Mouse (Mus musculus) lung, postnatal 0 days (tissue): Measurements from ENCODE around the gene Olfr493. TPM values are rescaled to one million over a fixed set of nuclear protein-coding genes. Genes with fewer than 3 reads are reported as not detected.

Experiments
- ATAC-seq: fragments of 200-750 bp; cut with Nextera tagmentation; 2 replicates; pipeline ENCODE4 v1.8.0; 2017; ENCODE audit warnings: moderate library complexity
- DNase-seq: peaks from one replicate; pipeline ENCODE4 v3.0.0-alpha.2; 2016; ENCODE audit warnings: low spot score
- H3K27ac ChIP-seq: fragments of 300-500 bp; sonication (generic); 2 replicates; pipeline ENCODE4 v1.5.1; 2014; ENCODE audit warnings: antibody characterized with exemption, mild to moderate bottlenecking, low read length, mixed read lengths
- H3K27me3 ChIP-seq: fragments of 300-500 bp; sonication (generic); replicated peaks from 2 replicates; pipeline ENCODE4 v1.6.1; 2014; ENCODE audit warnings: low read length, mixed read lengths; ENCODE audit not compliant: insufficient read depth
- H3K36me3 ChIP-seq: fragments of 300-500 bp; sonication (generic); 2 replicates; pipeline ENCODE4 v1.6.1; 2014; ENCODE audit warnings: low read length, mixed read lengths; ENCODE audit not compliant: insufficient read depth
- H3K4me1 ChIP-seq: fragments of 300-500 bp; sonication (generic); 2 replicates; pipeline ENCODE4 v1.6.1; 2014; ENCODE audit warnings: antibody characterized with exemption, low read depth, low read length, mixed read lengths; ENCODE audit not compliant: insufficient read depth
- H3K4me2 ChIP-seq: fragments of 300-500 bp; sonication (generic); replicated peaks from 2 replicates; pipeline ENCODE4 v1.6.1; 2014; ENCODE audit warnings: low read depth, mild to moderate bottlenecking, low read length, moderate library complexity, mixed read lengths
- H3K4me3 ChIP-seq: fragments of 300-500 bp; sonication (generic); 2 replicates; pipeline ENCODE4 v1.5.1; 2014; ENCODE audit warnings: low read depth, low read length
- H3K9ac ChIP-seq: fragments of 300-500 bp; sonication (generic); replicated peaks from 2 replicates; pipeline ENCODE4 v1.6.1; 2014; ENCODE audit warnings: low read depth, mild to moderate bottlenecking
- H3K9me3 ChIP-seq: fragments of 300-500 bp; sonication (generic); 2 replicates; pipeline ENCODE4 v1.6.1; 2016; ENCODE audit warnings: low read length, mixed read lengths
- CTCF ChIP-seq: IDR thresholded peaks from 2 replicates; pipeline ENCODE4 v1.5.1; 2016; ENCODE audit warnings: antibody characterized with exemption, mild to moderate bottlenecking
- EP300 ChIP-seq: IDR thresholded peaks from 2 replicates; pipeline ENCODE4 v1.6.1; 2016; ENCODE audit warnings: antibody characterized with exemption, mild to moderate bottlenecking, control low read depth
- WGBS: fragments of 180-500 bp; shearing (Covaris S2); extraction: QIAGEN DNeasy Blood & Tissue Kit; methylation state at CpG from one replicate; pipeline ENCODE4 v1.1.7; 2014; 5-methylcytosine and 5-hydroxymethylcytosine counted together
- polyA plus RNA-seq: library from polyadenylated mRNA; unstranded; fragments of >200 nt; fragmentation: Nextera tagmentation; extraction: Ambion mirVana; gene quantifications from 2 replicates; pipeline ENCODE4 v1.2.1, GENCODE M21; 2015

The Olfr493 gene
- polyA plus RNA-seq = not detected in 2 replicates

DNA sequence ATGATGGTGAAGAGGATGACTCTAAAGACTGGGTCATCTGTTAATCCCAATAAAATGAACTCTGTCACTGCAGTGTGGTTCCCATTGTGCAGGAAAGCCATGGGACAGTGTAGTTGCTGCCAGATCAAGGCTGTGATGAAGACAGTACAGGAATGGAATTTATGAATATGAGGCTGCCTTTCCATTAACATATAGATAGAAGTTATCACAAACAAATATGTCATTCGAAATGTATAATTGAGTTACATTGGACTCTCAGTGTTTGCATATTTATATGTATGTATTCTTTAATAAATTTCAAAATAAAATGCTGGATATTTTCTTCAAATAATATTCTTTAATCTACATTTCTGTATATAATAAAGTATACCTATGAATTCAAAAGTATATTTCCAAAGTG lies at the start of gene Olfr493:
Gene Olfr493 (minus strand): TSS at position 101 of the 400 bp plus-strand sequence.
- Histone ChIP-seq H3K27ac (no peak within 1 kb of the TSS), H3K36me3 (no peaks in the 10 kb centered on the region), H3K27me3 (no peaks in the 10 kb centered on the region), H3K4me1 (no peaks in the 10 kb centered on the region), H3K9ac (no peak within 1 kb of the TSS), H3K9me3 (no peaks in the 10 kb centered on the region), H3K4me3 (no peak within 1 kb of the TSS), H3K4me2 (no peak within 1 kb of the TSS)
- WGBS = 50% methylated on average over 1 of the region's 1 CpGs
- ATAC-seq (no peak), DNase-seq (no peak)
- no peak for TF ChIP-seq CTCF
- TF ChIP-seq EP300 = no peak

DNA sequence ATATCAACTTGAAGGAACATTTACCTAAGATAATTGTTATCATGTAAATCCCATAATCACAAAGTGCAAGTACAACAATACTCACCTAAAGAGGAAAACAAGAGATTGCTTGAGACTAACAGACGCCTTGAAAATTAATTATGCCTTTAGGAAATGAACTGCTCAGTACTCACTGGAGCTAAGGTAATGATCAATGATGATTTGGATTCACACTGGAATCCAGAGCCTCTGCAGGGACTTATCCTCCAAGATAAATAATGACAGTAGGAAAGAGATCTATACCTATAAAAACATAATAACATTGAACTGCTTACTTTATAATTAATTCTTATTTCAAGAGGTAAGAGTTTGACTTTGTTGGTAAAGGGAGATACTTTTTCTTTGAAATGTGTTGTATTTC lies 46.1 kb upstream of the Olfr493 start, which contains the start of gene Olfr495:
Gene Olfr495 (plus strand): TSS at position 301 of the 400 bp plus-strand sequence.
- H3K9me3 ChIP-seq = no peaks in the 10 kb centered on the region
- ATAC-seq (no peak), DNase-seq (no peak)
- no peaks in the 10 kb centered on the region for H3K27me3 ChIP-seq
- no peak within 1 kb of the TSS for H3K4me2 ChIP-seq
- H3K36me3 ChIP-seq = no peaks in the 10 kb centered on the region
- H3K27ac ChIP-seq = no peak within 1 kb of the TSS
- H3K4me3 ChIP-seq = no peak within 1 kb of the TSS
- no peaks in the 10 kb centered on the region for H3K4me1 ChIP-seq
- 70% methylated on average over 1 of the region's 1 CpGs for WGBS
- TF ChIP-seq CTCF (no peak), EP300 (no peak)
- H3K9ac ChIP-seq = no peak within 1 kb of the TSS

DNA sequence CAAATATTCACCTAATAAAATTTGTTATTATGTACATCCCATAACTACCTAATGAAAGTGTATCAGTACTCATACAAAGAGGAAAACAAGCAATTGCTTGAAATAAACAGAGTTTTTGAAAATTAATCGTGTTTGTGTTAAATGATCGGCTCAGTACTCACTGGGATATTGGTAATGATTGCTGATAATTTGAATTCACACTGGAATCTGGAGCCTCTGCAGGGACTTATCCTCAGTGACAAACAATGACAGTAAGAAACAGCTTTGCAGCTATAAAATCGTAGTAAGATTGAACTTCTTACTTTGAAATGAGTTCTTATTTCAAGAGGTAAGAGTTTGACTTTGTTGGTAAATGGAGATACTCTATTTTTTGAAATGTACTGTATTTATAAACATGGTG lies 18.3 kb upstream of the Olfr493 start, which contains the start of gene Olfr494:
Gene Olfr494 (plus strand): TSS at position 301 of the 400 bp plus-strand sequence.
- 65% methylated on average over 3 of the region's 3 CpGs for WGBS
- ATAC-seq = no peak
- DNase-seq = no peak
- no peaks in the 10 kb centered on the region for H3K27me3 ChIP-seq
- no peak within 1 kb of the TSS for H3K4me3 ChIP-seq
- H3K27ac ChIP-seq = no peak within 1 kb of the TSS
- TF ChIP-seq EP300 (no peak), CTCF (no peak)
- H3K4me2 ChIP-seq = no peak within 1 kb of the TSS
- H3K4me1 ChIP-seq = no peaks in the 10 kb centered on the region
- no peaks in the 10 kb centered on the region for H3K9me3 ChIP-seq
- H3K9ac ChIP-seq = no peak within 1 kb of the TSS
- no peaks in the 10 kb centered on the region for H3K36me3 ChIP-seq

GRCm38 (mm10) chr7:108323574-108323973 lies 23.2 kb downstream of the Olfr493 start, which contains the start of gene Olfr492:
Olfr492 (minus strand) TSS chr7:108323674.
- 68% methylated on average over 2 of the region's 2 CpGs for WGBS

GRCm38 (mm10) chr7:108313151-108313550 lies 33.6 kb downstream of the Olfr493 start, which contains the start of gene Olfr491:
Olfr491 (plus strand) TSS chr7:108313451.
- Histone ChIP-seq H3K4me3 (no peak within 1 kb of the TSS), H3K4me2 (no peak within 1 kb of the TSS), H3K4me1 (no peaks in the 10 kb centered on the region), H3K9ac (no peak within 1 kb of the TSS), H3K9me3 (no peaks in the 10 kb centered on the region), H3K36me3 (no peaks in the 10 kb centered on the region), H3K27ac (no peak within 1 kb of the TSS), H3K27me3 (no peaks in the 10 kb centered on the region)
- 32% methylated on average over 1 of the region's 1 CpGs for WGBS
- no peak for DNase-seq
- TF ChIP-seq EP300 (no peak), CTCF (no peak)
- no peak for ATAC-seq

More at GRCm38 (mm10) chr7:108323574-108323973, 23.2 kb downstream of the Olfr493 start, which contains the start of gene Olfr492:
- ATAC-seq (no peak), DNase-seq (no peak)
- Histone ChIP-seq H3K4me1 (no peaks in the 10 kb centered on the region), H3K36me3 (no peaks in the 10 kb centered on the region), H3K27ac (no peak within 1 kb of the TSS), H3K4me3 (no peak within 1 kb of the TSS), H3K4me2 (no peak within 1 kb of the TSS), H3K9ac (no peak within 1 kb of the TSS), H3K9me3 (no peaks in the 10 kb centered on the region), H3K27me3 (no peaks in the 10 kb centered on the region)
- TF ChIP-seq CTCF (no peak), EP300 (no peak)

Other genes with a start within 250 kb of the Olfr493 start
- gene Olfr482, start 249.4 kb downstream of the Olfr493 start, polyA plus RNA-seq = 0.08 and 0.16 TPM in 2 replicates
- not detected in 2 replicates for gene Olfr483, start 246.1 kb downstream of the Olfr493 start, polyA plus RNA-seq
- not detected in 2 replicates for gene Olfr484, start 219.5 kb downstream of the Olfr493 start, polyA plus RNA-seq
- gene Olfr485, start 187.1 kb downstream of the Olfr493 start, polyA plus RNA-seq = not detected in 2 replicates
- gene Olfr486, start 174.2 kb downstream of the Olfr493 start, polyA plus RNA-seq = not detected in 2 replicates
- not detected in 2 replicates for gene Olfr487, start 132.3 kb downstream of the Olfr493 start, polyA plus RNA-seq
- not detected in 2 replicates for gene Olfr488, start 88.6 kb downstream of the Olfr493 start, polyA plus RNA-seq
- not detected in 2 replicates for gene Olfr490, start 58.0 kb downstream of the Olfr493 start, polyA plus RNA-seq
- not detected in 2 replicates for gene Olfr491, start 33.5 kb downstream of the Olfr493 start, polyA plus RNA-seq
- not detected in 2 replicates for gene Olfr492, start 23.3 kb downstream of the Olfr493 start, polyA plus RNA-seq
- gene Olfr494, start 18.4 kb upstream of the Olfr493 start, polyA plus RNA-seq = not detected in 2 replicates
- not detected in 2 replicates for gene Olfr495, start 46.2 kb upstream of the Olfr493 start, polyA plus RNA-seq
- gene Olfr497, start 73.4 kb upstream of the Olfr493 start, polyA plus RNA-seq = not detected in 2 replicates
- not detected in 2 replicates for gene Olfr498, start 118.3 kb upstream of the Olfr493 start, polyA plus RNA-seq
- gene Olfr502, start 178.1 kb upstream of the Olfr493 start, polyA plus RNA-seq = not detected in 2 replicates
- not detected in 2 replicates for gene Olfr503, start 197.5 kb upstream of the Olfr493 start, polyA plus RNA-seq
- gene Olfr504, start 218.8 kb upstream of the Olfr493 start, polyA plus RNA-seq = not detected in 2 replicates